Mouse (Mus musculus) Patski (cell line): Measurements from ENCODE around the gene Tmeff2. TPM values are rescaled to one million over a fixed set of nuclear protein-coding genes. Genes with fewer than 3 reads are reported as not detected.

ENCODE experiments used
- ATAC-seq: fragments of 100-300 bp; one replicate; pipeline ENCODE4 v1.8.0; 2021
- CTCF ChIA-PET: fragments of 350-600 bp; sonication (Branson Sonifier 250); formaldehyde crosslinking; loops from one replicate; lab custom pipeline; 2022; ENCODE audit warnings: inconsistent platforms; lab: Charles Lee
- POLR2A ChIA-PET: fragments of 350-600 bp; sonication (Branson Sonifier 250); formaldehyde crosslinking; loops from one replicate; lab custom pipeline; 2022; ENCODE audit warnings: antibody characterized with exemption, inconsistent platforms; lab: Charles Lee
- DNase-seq: peaks from one replicate; pipeline ENCODE4 v3.0.0-alpha.2; 2011; ENCODE audit warnings: low read depth, low spot score
- H3K27me3 ChIP-seq: fragments of 371-371 bp; one replicate; pipeline ENCODE4 v1.5.1; 2021
- CTCF ChIP-seq: fragments of 100-300 bp; IDR thresholded peaks from one replicate; pipeline ENCODE4 v1.5.1; 2021
- in situ Hi-C: fragments of 300-500 bp; cut with MboI; formaldehyde crosslinking; loops from 3 replicates; pipeline ENCODE4 v1.11.1; 2018; ENCODE audit warnings: low pct_unique_long_range_greater_than_20kb, mixed read lengths
- polyA plus RNA-seq: library from polyadenylated mRNA; unstranded; gene quantifications from one replicate; pipeline ENCODE4 v1.2.3, GENCODE M21; 2021

Gene Tmeff2
- polyA plus RNA-seq, 1 experiment from 2014 or later: 0.12 TPM

DNA sequence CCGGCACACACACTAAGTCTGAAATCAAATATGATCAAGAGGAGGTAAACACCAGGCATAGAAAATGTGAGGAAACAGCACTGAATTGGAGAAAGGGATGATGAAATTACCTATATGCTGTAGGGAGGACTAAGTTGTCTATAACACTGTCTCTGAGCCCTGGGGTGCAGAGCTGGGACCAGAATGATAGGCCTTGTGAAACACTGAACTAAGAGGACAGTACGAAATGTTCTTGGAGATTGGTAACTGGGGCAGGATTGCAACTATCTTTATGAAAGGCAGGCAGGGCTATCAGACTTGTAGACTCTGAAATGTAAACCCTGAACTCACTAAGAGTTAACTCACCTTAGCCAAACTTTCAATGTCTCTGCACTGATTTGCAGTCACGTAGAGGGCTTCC lies 242.3 kb downstream of the Tmeff2 start:
- in situ Hi-C loops: loop anchor here (10.0 kb wide), 1 partner anchor 152 kb away; no protein-coding TSS in a partner anchor
- H3K27me3 ChIP-seq: no peaks in the 10 kb centered on the region
- no peak for TF ChIP-seq CTCF

DNA sequence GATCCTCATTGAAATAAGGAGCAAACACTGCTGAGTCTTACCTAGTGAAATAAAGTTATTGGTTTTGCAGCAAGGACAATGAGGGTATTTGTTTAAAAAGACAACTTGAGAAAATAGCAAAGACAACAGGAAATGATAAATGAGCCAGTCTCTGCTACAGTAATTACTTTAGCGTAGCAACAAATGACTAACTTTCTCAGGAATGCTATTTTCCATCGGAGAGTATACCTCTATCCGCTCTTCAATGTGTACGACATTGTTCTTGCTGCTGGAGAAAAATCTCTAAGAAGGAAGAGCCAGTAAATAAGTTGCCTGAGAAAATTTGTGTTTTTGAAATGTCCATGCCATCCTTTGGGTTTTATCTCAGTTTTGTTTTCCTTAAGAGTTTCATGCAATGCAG lies 245.2 kb downstream of the Tmeff2 start:
- ChIA-PET POLR2A (no interaction called here), CTCF (no interaction called here)
- no peaks in the 10 kb centered on the region for H3K27me3 ChIP-seq
- in situ Hi-C loops: loop anchor here (10.0 kb wide), 1 partner anchor 149 kb away; no protein-coding TSS in a partner anchor
- ATAC-seq (peak; percentile 75), DNase-seq (no peak)
- TF ChIP-seq CTCF: no peak

More for the DNA sequence above, 242.3 kb downstream of the Tmeff2 start:
- ATAC-seq (no peak), DNase-seq (no peak)
- ChIA-PET CTCF (interaction anchor here (0.9 kb wide), 1 partner anchor 9 kb away, joined by 4 read pairs; no protein-coding TSS in a partner anchor), POLR2A (interaction anchor here (0.7 kb wide), 1 partner anchor 15 kb away, joined by 3 read pairs; no protein-coding TSS in a partner anchor)

DNA sequence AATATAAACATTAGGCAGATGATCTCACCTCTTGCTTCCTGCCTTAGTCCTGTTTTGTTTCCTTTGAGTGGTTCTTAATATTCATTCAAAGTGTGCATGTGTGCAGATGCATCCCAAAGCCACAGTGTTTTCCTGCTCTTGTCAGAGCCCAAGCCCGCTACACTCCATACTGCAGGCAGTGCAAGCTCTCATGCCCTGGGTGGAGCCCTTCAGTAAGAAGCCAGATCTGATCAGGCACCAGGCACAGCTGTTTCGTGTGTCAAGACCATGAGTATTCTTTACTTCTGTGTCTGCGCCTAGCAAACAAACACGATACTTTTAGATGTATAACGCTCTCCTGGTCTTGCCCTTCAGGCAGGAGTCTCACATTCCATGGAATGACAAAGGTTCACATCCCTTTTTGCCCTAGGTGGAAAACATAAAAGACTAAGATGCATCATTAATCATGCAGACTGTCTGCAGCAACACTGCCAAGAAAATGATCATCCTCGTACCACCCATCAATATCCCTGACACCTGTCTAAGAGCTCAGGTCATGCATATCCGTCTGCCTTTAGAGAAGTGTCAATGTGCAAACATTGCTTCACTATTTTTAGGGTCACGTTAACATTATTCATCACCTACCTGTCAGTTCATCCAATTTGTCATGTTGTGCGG lies 248.2 kb downstream of the Tmeff2 start:
- DNase-seq (no peak), ATAC-seq (no peak)
- TF ChIP-seq CTCF: no peak
- CTCF ChIA-PET: interaction anchor here (0.8 to 1.2 kb wide), 2 partner anchors 11 to 22 kb away, joined by 3 to 4 read pairs; no protein-coding TSS in a partner anchor
- H3K27me3 ChIP-seq: no peaks in the 10 kb centered on the region
- POLR2A ChIA-PET: no interaction called here
- in situ Hi-C loops: loop anchor here (10.0 kb wide), 1 partner anchor 146 kb away; no protein-coding TSS in a partner anchor

DNA sequence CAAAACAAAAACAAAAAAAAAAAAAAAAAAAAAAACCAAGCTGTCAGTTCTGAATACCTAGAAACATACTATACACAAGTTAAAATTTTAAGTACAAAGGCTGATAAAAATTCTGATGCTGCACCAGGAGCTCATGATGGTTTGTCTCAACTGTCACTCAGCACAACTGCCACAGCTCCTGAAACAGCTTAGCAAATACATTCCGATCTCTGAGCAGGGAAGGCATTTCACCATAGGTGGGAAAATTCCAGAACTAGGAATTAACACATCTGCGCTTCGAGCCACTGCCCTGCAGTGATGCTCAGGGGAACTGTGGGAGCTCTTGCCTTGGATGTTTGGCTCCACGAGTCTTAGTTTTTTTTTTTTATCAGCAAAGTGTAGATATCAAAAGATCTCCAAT lies 249.0 kb downstream of the Tmeff2 start:
- no peak for TF ChIP-seq CTCF
- H3K27me3 ChIP-seq: no peaks in the 10 kb centered on the region
- POLR2A ChIA-PET: no interaction called here
- CTCF ChIA-PET: interaction anchor here (2.1 kb wide), 1 partner anchor 184 kb away, joined by 5 read pairs; no protein-coding TSS in a partner anchor
- DNase-seq (no peak), ATAC-seq (no peak)
- in situ Hi-C loops: loop anchor here (10.0 kb wide), 1 partner anchor 145 kb away; no protein-coding TSS in a partner anchor

DNA sequence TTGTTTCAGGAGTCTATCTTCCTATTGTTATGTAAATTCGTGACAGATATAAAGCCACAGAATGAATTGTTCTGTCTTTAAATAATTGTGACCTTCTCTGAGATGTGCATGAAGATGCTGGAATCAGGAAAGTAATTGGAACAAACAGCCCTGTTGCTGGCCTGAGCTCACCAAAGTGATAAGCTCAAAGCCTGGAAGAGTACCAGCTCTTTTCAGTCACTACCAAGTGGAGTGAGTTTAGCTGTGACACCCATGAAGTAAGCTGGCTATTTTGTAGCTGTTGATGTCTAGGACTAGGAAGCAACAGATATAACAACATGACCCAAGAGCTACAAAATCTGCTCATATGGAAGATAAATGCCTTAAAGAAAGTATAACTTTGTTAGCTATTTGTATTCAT lies 249.4 kb downstream of the Tmeff2 start:
- no peak for TF ChIP-seq CTCF
- no peaks in the 10 kb centered on the region for H3K27me3 ChIP-seq
- ChIA-PET POLR2A (interaction anchor here (0.6 kb wide), 1 partner anchor 139 kb away, joined by 4 read pairs; the partner anchor contains the start of gene Cavin2), CTCF (interaction anchor here (2.1 kb wide), 1 partner anchor 184 kb away, joined by 5 read pairs; no protein-coding TSS in a partner anchor)
- in situ Hi-C loops: loop anchor here (10.0 kb wide), 1 partner anchor 145 kb away; no protein-coding TSS in a partner anchor
- ATAC-seq: no peak
- DNase-seq: no peak

DNA sequence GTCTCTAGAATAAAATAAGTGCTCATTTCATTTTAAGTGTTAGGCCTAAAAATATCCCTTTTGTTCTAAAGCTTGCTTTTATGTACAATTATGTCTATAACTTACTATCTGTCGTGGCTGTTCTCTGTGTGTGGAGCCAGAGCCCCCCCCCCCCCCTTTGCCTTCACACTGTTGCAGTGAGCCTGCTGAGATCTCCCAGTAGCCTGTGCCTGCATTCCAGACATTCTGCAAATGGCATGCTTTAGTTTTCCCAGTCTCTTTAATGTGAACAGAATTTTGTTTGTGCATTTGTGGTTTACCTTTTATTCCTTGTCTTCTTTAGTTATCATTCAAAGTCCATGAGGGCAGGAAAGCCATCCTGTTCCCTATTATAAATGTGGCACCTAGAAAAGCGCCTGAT lies 251.6 kb downstream of the Tmeff2 start:
- no peak for TF ChIP-seq CTCF

DNA sequence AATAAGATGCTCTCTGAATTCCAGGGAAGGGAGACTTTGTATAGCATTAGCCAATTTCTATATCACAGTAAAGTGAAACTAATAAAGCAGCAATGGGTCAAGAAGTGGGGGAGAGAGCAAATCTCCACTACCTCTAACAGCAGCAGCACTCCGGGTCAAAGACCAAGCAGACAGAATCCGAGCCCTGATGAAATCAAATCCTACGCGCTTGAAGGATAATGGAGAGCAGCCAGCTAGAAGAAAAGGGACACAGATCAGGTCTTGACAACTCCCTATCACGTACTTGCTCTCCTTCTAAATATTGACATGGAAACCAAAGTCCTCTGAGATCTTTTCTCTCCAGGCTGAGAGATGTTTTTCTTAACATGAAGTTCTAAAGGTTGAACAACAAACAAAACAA lies 252.4 kb downstream of the Tmeff2 start:
- CTCF ChIA-PET: interaction anchor here (1.7 to 1.9 kb wide), 2 partner anchors 11 to 12 kb away, joined by 5 to 6 read pairs; no protein-coding TSS in a partner anchor
- ATAC-seq: no peak
- no peaks in the 10 kb centered on the region for H3K27me3 ChIP-seq
- no peak for TF ChIP-seq CTCF
- DNase-seq: no peak
- in situ Hi-C loops: no loop called here
- POLR2A ChIA-PET: no interaction called here

More for the DNA sequence above, 251.6 kb downstream of the Tmeff2 start:
- H3K27me3 ChIP-seq: no peaks in the 10 kb centered on the region
- ATAC-seq: peak; percentile 92
- POLR2A ChIA-PET: no interaction called here
- no peak for DNase-seq
- in situ Hi-C loops: no loop called here
- CTCF ChIA-PET: interaction anchor here (1.7 to 1.9 kb wide), 2 partner anchors 11 to 12 kb away, joined by 5 to 6 read pairs; no protein-coding TSS in a partner anchor

DNA sequence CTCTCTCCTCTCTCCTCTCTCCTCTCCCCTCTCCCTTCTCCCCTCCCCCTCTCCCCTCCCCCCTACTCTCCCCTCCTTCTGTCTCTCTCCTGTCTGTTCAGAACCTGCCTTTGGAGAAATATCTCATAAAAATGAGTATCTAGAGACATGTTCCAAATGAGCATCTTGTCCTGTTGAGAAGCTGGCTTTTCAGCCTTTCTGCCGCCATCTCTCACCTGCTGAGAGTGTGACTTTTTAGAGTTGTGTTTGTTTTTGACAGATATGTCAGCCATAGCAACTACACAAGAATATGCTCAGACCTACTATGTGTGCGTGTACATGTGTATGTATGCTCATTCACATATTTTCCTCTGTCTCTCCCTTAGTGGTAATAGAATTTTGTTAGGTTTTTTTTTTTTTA lies 283.8 kb downstream of the Tmeff2 start:
- POLR2A ChIA-PET: no interaction called here
- TF ChIP-seq CTCF: no peak
- no peak for DNase-seq
- in situ Hi-C loops: no loop called here
- H3K27me3 ChIP-seq: no peaks in the 10 kb centered on the region
- CTCF ChIA-PET: interaction anchor here (0.7 to 1.4 kb wide), 3 partner anchors 10 to 931 kb away, joined by 3 read pairs; no protein-coding TSS in a partner anchor
- ATAC-seq: no peak

DNA sequence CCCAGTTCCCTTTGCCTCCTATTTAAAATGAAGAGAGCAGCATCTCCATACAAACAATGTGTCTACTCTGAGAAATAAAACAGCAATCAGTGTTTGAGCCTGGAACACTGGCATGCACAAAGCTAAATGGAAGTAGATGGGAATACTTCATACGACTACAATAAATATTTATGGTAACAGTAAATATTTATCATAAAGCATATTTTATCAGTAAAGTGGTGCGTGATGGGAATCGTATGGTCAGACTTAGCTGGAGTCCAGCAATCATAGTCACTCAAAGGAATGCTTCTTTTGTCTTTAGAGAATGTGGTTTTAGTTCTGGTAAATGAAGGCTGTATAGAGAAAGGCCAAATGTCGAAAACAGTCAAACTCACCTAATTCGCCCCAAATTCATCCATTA lies 288.6 kb downstream of the Tmeff2 start:
- DNase-seq: no peak

DNA sequence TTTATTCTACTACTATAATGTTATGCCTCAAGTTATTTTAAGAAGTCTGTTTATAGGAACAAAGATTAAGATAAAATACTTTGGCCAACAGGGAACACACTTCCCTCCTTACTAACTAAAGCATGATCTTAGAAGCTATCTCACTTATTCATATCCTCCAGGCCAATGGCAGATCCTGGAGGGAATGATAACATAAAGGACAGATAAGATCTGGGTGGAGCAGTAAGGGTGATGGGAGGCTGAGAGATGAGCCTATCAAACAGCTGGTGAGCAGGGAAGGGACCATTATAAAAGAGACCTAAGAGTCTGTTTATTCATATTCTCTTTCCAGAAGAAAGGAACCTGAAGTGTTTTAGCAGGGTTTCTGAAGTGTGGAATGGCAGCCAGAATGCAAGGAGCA lies 290.8 kb downstream of the Tmeff2 start:
- ChIA-PET CTCF (no interaction called here), POLR2A (no interaction called here)
- in situ Hi-C loops: no loop called here
- DNase-seq (no peak), ATAC-seq (no peak)
- no peak for TF ChIP-seq CTCF
- H3K27me3 ChIP-seq: no peaks in the 10 kb centered on the region

More for the DNA sequence above, 288.6 kb downstream of the Tmeff2 start:
- ATAC-seq: no peak
- ChIA-PET POLR2A (no interaction called here), CTCF (interaction anchor here (1.5 kb wide), 1 partner anchor 9 kb away, joined by 3 read pairs; no protein-coding TSS in a partner anchor)
- no peak for TF ChIP-seq CTCF
- no peaks in the 10 kb centered on the region for H3K27me3 ChIP-seq
- in situ Hi-C loops: no loop called here
